Mouse (Mus musculus) adipocyte (in vitro differentiated cells): Measurements from ENCODE around the gene Scd2.
A peak's percentile ranks its signal among the peaks of the same experiment; 100 is the strongest.
"Not testable (repeated sequence)": the region's sequence is repeated elsewhere in the genome, so short reads cannot be mapped to it uniquely, and the experiment has no call there.

Experiments
- DNase-seq: peaks from one replicate; pipeline ENCODE4 v3.0.0-alpha.2; 2016; ENCODE audit warnings: low spot score

The Scd2 gene

GRCm38 (mm10) chr19:44274452-44274851 is 19.0 kb upstream of the Scd2 start:
- DNase-seq: no peak

DNA sequence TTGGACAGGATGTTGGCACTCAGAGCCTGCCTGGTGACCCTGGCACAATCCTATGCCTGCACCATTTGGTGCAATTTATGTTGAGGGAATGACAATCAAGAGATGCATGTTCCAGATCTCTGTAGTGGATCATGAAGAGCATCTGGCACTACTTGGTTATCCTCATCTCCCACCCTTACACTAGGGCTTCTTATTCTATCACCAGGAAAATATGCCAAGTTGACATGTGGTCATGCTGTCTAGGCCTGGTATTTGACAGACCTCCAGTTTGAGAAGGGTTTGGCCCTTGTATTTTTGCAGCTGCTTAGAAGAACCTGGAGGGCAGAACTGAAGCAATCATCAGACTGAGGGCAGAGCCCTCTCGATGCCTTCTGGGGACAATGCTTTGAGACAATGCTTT is 18.1 kb upstream of the Scd2 start:
- no peak for DNase-seq

DNA sequence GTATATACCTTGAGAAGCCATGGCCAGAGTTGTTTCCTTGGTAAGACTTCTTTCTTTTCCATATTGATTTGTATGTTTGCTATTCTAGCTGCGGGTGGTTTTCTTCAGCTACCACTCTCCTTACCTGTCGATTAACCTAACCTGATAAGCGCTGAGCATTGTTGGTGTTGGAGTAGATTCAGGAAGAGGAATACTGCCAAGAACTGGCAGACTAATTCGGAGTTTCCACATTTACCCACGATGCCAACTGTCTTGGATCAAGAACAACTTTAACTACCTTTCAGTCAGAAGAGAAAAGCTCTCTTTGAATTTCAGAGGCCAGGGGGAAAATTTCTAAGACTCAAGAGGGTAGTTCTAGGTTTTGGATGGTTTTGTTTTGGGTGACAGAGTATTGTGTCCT is 16.6 kb upstream of the Scd2 start:
- DNase-seq: peak; percentile 46

DNA sequence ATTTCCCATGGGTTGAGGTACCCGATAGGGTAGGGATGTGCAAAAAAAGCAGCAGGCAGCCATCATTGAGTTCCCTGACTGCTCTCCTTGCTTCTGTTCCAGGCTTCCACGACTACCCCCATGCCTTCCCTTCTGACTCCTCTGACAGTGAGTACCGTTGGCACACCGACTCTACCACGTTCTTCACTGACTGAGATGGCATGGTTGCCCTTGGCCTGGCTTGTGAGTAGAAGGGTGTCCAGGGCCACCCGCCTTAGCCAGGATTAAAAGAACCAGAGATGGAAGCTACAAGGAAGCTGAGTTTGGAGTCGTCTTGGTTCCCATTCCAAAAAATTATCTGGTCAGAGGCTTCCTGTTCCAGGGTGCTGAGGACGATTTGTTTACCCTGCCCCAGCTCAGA is 15.5 kb upstream of the Scd2 start:
- DNase-seq: no peak

- peak; percentile 67 for DNase-seq
These were observed 12.7 kb upstream of the Scd2 start for GRCm38 (mm10) chr19:44280755-44281154.

- DNase-seq: not testable (repeated sequence)
These were observed 11.5 kb upstream of the Scd2 start for GRCm38 (mm10) chr19:44281825-44282447.

- no peak for DNase-seq
These were observed 10.8 kb upstream of the Scd2 start for GRCm38 (mm10) chr19:44282534-44283156.

DNA sequence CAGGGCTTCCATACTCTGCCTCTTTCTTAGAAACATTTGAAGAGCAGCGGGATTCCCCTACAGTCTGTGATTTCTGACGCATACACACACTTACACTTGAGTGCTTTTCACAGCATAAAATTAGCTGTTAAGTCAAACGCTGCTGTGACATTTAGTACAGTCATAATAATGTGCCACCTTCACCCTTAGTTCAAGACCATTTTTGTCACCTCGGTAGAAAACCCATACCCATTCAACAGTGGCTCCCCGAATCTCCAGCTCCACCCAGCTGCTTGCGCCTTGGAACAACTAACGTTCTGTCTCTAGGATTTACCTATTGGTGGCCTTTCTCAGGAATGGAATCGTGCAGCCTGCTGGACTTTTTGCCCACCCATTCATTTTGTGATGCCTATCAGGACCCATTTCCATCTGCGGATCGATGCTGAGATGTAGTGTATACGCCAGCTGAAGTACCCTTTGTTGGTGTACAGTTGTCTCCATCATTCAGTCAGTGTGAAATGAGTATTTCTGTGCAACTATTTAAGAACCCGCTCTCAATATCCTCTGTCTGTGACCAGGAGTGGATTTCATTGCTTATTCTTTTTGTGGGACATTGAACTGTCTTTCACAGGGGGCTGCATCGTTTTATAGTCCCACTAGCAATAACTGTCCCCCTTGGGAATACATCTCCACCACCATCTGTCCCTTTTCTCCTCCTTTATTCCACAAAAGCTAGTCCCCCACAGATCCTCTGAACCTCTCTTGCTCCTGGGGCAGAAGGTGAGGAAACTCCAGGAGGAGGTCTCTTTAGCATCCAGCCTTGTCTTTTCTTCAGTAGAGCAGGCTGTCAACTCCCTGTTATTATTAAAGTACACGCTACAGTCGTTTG is 10.1 kb upstream of the Scd2 start:
- DNase-seq: no peak

GRCm38 (mm10) chr19:44284025-44284695 is 9.3 kb upstream of the Scd2 start:
- DNase-seq: peak; percentile 73

- DNase-seq: no peak
These were observed 8.8 kb upstream of the Scd2 start for GRCm38 (mm10) chr19:44284723-44285122.

DNA sequence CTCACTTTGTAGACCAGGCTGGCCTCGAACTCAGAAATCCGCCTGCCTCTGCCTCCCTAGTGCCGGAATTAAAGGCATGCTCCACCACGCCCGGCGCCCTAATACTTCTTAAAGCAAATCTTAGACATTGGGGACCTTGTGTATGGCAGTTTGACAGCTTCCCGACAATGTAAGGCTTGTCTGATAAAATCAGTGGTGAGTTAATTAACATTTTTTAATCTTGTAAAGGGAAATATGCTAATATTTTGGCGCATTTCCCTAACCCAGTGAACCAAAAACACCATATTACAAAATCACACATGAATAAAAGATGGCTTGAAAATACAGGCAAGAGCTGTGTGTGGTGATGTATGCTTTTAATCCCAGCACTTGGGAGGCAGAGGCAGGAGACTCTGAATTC is 7.9 kb upstream of the Scd2 start:
- DNase-seq: no peak

GRCm38 (mm10) chr19:44286109-44286508 is 7.4 kb upstream of the Scd2 start:
- no peak for DNase-seq

GRCm38 (mm10) chr19:44287415-44288110 is 5.9 kb upstream of the Scd2 start:
- DNase-seq: no peak

GRCm38 (mm10) chr19:44292083-44292482 is 1.4 kb upstream of the Scd2 start:
- DNase-seq: no peak

- no peak for DNase-seq
These were observed 991 bp upstream of the Scd2 start for GRCm38 (mm10) chr19:44292483-44292882.

GRCm38 (mm10) chr19:44293769-44294551 is 486 bp downstream of the Scd2 start:
- DNase-seq: peak; percentile 96

- peak; percentile 93 for DNase-seq
These were observed 1.1 kb downstream of the Scd2 start for GRCm38 (mm10) chr19:44294588-44295041.

GRCm38 (mm10) chr19:44295251-44295650 is 1.8 kb downstream of the Scd2 start:
- DNase-seq: peak; percentile 77

DNA sequence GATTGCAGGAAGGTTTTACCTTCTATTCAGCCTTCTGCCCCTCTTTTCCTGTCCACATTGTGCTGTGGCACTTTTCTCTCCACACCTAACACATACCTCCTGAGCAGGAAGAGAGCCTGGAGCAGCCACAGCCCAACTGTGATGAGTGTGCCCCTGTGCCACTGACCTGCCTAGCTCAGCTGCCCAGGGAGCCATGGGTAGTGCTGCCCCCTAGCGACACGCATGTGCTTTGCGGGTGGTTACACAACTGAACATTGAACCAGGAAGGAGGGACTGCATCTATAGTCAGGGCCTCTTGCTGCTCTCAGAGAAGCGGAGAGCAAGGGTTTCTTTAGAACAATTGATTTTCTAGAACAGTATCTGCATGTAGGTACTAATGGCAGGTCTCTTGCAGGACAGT is 2.3 kb downstream of the Scd2 start:
- peak; percentile 93 for DNase-seq

DNA sequence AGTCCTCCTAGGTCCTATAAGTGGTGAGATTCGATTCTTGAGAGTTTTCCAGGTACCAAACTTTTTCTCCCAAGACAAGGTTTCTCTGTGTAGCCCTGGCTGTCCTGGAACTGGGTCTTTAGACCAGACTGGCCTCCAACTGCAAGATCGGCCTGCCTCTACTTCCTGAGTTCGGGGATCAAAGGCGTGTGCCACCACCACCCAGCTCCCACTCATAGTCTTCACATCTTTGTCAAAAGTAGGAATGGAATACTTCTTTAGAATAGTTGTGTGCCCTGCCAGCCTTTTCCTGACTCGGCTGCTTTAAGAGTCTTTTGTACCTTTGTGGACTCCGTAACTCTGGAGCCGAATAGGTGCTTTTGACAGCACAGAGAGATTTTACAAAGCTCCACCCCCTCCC is 2.7 kb downstream of the Scd2 start:
- no peak for DNase-seq
